Mouse (Mus musculus): ENCODE results near the gene Uvssa. TPM values are rescaled to one million over a fixed set of nuclear protein-coding genes. Genes with fewer than 3 reads are reported as not detected.

Uvssa gene
- polyA plus RNA-seq, 1 experiment from 2014 or later = 8.9 TPM

- no peaks in the 10 kb centered on the region for H3K9me3 ChIP-seq (ENCODE audit: control insufficient read depth, low read length)
- no peak overlapping the region for H3K4me3 ChIP-seq (ENCODE audit: low read length)
- no peak overlapping the region for H3K4me2 ChIP-seq (replicated peaks; ENCODE audit: low read depth, low read length)
- 19% methylated on average over 7 of the region's 7 CpGs for WGBS
- no peak overlapping the region for H3K27ac ChIP-seq (ENCODE audit: low read depth, low read length)
- no peak overlapping the region for H3K9ac ChIP-seq (ENCODE audit: low read depth, low read length)
- peaks cover 5% of the 10 kb centered on the region; the same call in 1 of the 2 replicates for H3K36me3 ChIP-seq (ENCODE audit: control insufficient read depth, insufficient read depth, low read length)
- peak; percentile 64 for ATAC-seq (ENCODE audit: low FRiP score, low TSS enrichment)
- no peaks in the 10 kb centered on the region for H3K4me1 ChIP-seq (ENCODE audit: control insufficient read depth, insufficient read depth, low read length)
- H3K27me3 ChIP-seq (ENCODE audit: control insufficient read depth, insufficient read depth, low read length) = no peaks in the 10 kb centered on the region
These were observed 15.5 kb downstream of the Uvssa start for GRCm38 (mm10) chr5:33393803-33394202.

- Histone ChIP-seq H3K4me3 (ENCODE audit: low read length) (no peak overlapping the region), H3K9me3 (ENCODE audit: control insufficient read depth, low read length) (no peaks in the 10 kb centered on the region), H3K9ac (ENCODE audit: low read depth, low read length) (no peak overlapping the region), H3K27me3 (ENCODE audit: control insufficient read depth, insufficient read depth, low read length) (no peaks in the 10 kb centered on the region), H3K36me3 (ENCODE audit: control insufficient read depth, insufficient read depth, low read length) (no peaks in the 10 kb centered on the region; the same call in 1 of the 2 replicates), H3K27ac (ENCODE audit: low read depth, low read length) (no peak overlapping the region), H3K4me2 (replicated peaks; ENCODE audit: low read depth, low read length) (no peak overlapping the region), H3K4me1 (ENCODE audit: control insufficient read depth, insufficient read depth, low read length) (no peaks in the 10 kb centered on the region)
- ATAC-seq (ENCODE audit: low FRiP score, low TSS enrichment) = no peak
- 95% methylated on average over 11 of the region's 11 CpGs for WGBS
These were observed 17.3 kb downstream of the Uvssa start for GRCm38 (mm10) chr5:33395693-33396092.

- 91% methylated on average over 7 of the region's 7 CpGs for WGBS
- Histone ChIP-seq H3K27me3 (ENCODE audit: control insufficient read depth, insufficient read depth, low read length) (no peaks in the 10 kb centered on the region), H3K9me3 (ENCODE audit: control insufficient read depth, low read length) (no peaks in the 10 kb centered on the region), H3K27ac (ENCODE audit: low read depth, low read length) (no peak overlapping the region), H3K36me3 (ENCODE audit: control insufficient read depth, insufficient read depth, low read length) (no peaks in the 10 kb centered on the region; the same call in 1 of the 2 replicates), H3K9ac (ENCODE audit: low read depth, low read length) (no peak overlapping the region), H3K4me1 (ENCODE audit: control insufficient read depth, insufficient read depth, low read length) (no peaks in the 10 kb centered on the region), H3K4me2 (replicated peaks; ENCODE audit: low read depth, low read length) (no peak overlapping the region), H3K4me3 (ENCODE audit: low read length) (no peak overlapping the region)
- ATAC-seq (ENCODE audit: low FRiP score, low TSS enrichment) = no peak
These were observed 18.5 kb downstream of the Uvssa start for GRCm38 (mm10) chr5:33396828-33397227.

DNA sequence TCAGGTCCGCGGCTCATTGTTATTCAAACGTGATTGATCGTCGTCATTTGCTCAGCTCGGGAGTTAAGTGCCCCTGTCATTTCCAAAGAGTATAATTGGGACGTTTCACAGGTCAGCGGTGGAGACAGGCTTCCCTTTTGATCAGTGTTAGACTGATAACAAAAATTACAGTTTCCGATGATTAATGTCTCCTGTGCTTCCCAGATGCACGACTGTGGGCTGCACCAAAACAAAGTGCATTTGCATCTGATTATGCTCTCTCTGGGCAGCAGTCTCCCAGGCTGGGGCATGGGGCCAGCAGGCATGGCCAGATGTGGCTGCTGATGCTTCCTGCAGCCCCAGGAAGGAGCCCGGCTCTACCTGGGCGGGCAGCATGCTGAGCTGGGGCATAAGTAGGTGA lies 22.5 kb downstream of the Uvssa start:
- Histone ChIP-seq H3K4me2 (replicated peaks; ENCODE audit: low read depth, low read length) (no peak overlapping the region), H3K4me1 (ENCODE audit: control insufficient read depth, insufficient read depth, low read length) (no peaks in the 10 kb centered on the region), H3K27ac (ENCODE audit: low read depth, low read length) (no peak overlapping the region), H3K4me3 (ENCODE audit: low read length) (no peak overlapping the region), H3K27me3 (ENCODE audit: control insufficient read depth, insufficient read depth, low read length) (no peaks in the 10 kb centered on the region), H3K9me3 (ENCODE audit: control insufficient read depth, low read length) (no peaks in the 10 kb centered on the region), H3K36me3 (ENCODE audit: control insufficient read depth, insufficient read depth, low read length) (no peaks in the 10 kb centered on the region), H3K9ac (ENCODE audit: low read depth, low read length) (no peak overlapping the region)
- 55% methylated on average over 12 of the region's 12 CpGs for WGBS
- no peak for ATAC-seq (ENCODE audit: low FRiP score, low TSS enrichment)

DNA sequence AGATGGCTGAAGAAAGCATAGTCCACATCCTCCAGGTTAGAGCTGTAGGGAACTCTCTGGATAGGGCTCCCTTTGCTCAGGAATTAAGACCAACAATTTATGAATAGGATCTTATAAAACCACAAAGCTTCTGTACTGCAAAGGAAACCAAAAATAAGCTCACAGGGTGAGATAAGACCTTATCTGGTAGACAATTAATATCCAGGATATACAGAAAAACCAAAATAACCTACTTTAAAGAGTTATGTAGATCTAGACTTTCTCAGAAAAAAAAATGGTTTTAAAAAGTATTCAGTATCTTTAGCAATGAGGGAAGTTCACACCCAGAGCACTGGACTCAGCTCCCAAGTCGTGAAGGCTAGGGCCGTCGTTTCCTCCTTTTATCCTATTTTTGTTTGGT lies 42.0 kb downstream of the Uvssa start:
- WGBS = 72% methylated on average over 3 of the region's 3 CpGs
- no peak for ATAC-seq (ENCODE audit: low FRiP score, low TSS enrichment)
- no peak overlapping the region for H3K9ac ChIP-seq (ENCODE audit: low read depth, low read length)

DNA sequence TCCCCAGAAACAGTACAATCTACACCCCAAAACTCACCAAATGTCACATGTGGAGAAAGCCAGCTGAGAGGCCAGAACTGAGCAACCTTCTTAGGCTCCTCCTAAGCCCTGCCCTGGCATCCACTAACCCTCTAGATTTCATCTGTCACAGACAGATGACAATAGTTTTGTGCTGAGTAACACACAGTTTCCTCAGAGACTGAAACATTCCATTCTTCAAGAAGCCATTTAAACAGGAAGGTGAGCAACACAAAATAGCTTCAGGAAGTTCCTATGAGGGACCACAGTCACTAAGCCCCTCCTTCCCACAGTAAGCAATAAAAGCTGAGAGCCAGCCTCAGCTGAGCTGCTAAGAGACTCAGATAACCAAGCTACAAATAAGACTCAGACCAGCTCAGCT lies 49.1 kb downstream of the Uvssa start:
- H3K36me3 ChIP-seq (ENCODE audit: control insufficient read depth, insufficient read depth, low read length) = no peaks in the 10 kb centered on the region
- H3K9ac ChIP-seq (ENCODE audit: low read depth, low read length) = no peak overlapping the region
- no peak overlapping the region for H3K27ac ChIP-seq (ENCODE audit: low read depth, low read length)
- H3K27me3 ChIP-seq (ENCODE audit: control insufficient read depth, insufficient read depth, low read length) = peaks cover 61% of the 10 kb centered on the region
- no peak overlapping the region for H3K4me2 ChIP-seq (replicated peaks; ENCODE audit: low read depth, low read length)
- no peak for ATAC-seq (ENCODE audit: low FRiP score, low TSS enrichment)
- no peaks in the 10 kb centered on the region for H3K9me3 ChIP-seq (ENCODE audit: control insufficient read depth, low read length)
- no peak overlapping the region for H3K4me3 ChIP-seq (ENCODE audit: low read length)
- no peaks in the 10 kb centered on the region for H3K4me1 ChIP-seq (ENCODE audit: control insufficient read depth, insufficient read depth, low read length)

More for the DNA sequence above, 42.0 kb downstream of the Uvssa start:
- no peaks in the 10 kb centered on the region for H3K4me1 ChIP-seq (ENCODE audit: control insufficient read depth, insufficient read depth, low read length)
- no peaks in the 10 kb centered on the region for H3K9me3 ChIP-seq (ENCODE audit: control insufficient read depth, low read length)
- H3K4me2 ChIP-seq (replicated peaks; ENCODE audit: low read depth, low read length) = no peak overlapping the region
- H3K36me3 ChIP-seq (ENCODE audit: control insufficient read depth, insufficient read depth, low read length) = no peaks in the 10 kb centered on the region
- H3K4me3 ChIP-seq (ENCODE audit: low read length) = no peak overlapping the region
- H3K27ac ChIP-seq (ENCODE audit: low read depth, low read length) = no peak overlapping the region
- H3K27me3 ChIP-seq (ENCODE audit: control insufficient read depth, insufficient read depth, low read length) = peaks cover 2% of the 10 kb centered on the region; the same call in 1 of the 2 replicates

DNA sequence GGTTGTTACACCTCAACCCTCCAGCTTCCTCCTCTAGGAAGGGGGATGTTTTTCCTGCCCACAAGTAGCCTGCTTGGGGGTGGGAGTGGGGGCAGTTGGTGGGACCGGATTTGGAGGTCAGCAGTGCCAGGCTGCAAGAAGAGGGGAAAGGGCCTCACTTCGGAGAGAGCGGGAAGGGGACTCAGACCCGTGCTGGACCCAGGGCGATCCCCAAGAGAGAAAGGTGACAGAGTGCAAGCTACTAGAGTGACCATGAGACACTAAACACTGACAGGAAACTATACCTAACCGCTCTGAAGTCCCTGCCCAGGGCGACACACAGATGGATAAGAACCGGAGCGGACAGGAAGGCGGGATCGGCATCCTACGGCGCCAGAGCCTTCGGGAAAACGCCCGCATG lies 51.8 kb downstream of the Uvssa start:
- no peak overlapping the region for H3K27ac ChIP-seq (ENCODE audit: low read depth, low read length)
- no peak overlapping the region for H3K9ac ChIP-seq (ENCODE audit: low read depth, low read length)
- H3K4me3 ChIP-seq (ENCODE audit: low read length) = no peak overlapping the region
- no peaks in the 10 kb centered on the region for H3K9me3 ChIP-seq (ENCODE audit: control insufficient read depth, low read length)
- WGBS = 3% methylated on average over 16 of the region's 16 CpGs
- peaks cover 16% of the 10 kb centered on the region for H3K4me1 ChIP-seq (ENCODE audit: control insufficient read depth, insufficient read depth, low read length)
- peaks cover 88% of the 10 kb centered on the region for H3K27me3 ChIP-seq (ENCODE audit: control insufficient read depth, insufficient read depth, low read length)
- no peaks in the 10 kb centered on the region for H3K36me3 ChIP-seq (ENCODE audit: control insufficient read depth, insufficient read depth, low read length)
- no peak for ATAC-seq (ENCODE audit: low FRiP score, low TSS enrichment)
- H3K4me2 ChIP-seq (replicated peaks; ENCODE audit: low read depth, low read length) = no peak overlapping the region

GRCm38 (mm10) chr5:33430511-33431172 lies 52.3 kb downstream of the Uvssa start:
- no peak for ATAC-seq (ENCODE audit: low FRiP score, low TSS enrichment)
- 2% methylated on average over 56 of the region's 64 CpGs for WGBS
- Histone ChIP-seq H3K36me3 (ENCODE audit: control insufficient read depth, insufficient read depth, low read length) (no peaks in the 10 kb centered on the region), H3K27ac (ENCODE audit: low read depth, low read length) (no peak overlapping the region), H3K4me3 (ENCODE audit: low read length) (peak overlapping the region; percentile 23), H3K4me1 (ENCODE audit: control insufficient read depth, insufficient read depth, low read length) (peaks cover 16% of the 10 kb centered on the region), H3K9me3 (ENCODE audit: control insufficient read depth, low read length) (no peaks in the 10 kb centered on the region), H3K9ac (ENCODE audit: low read depth, low read length) (no peak overlapping the region), H3K4me2 (replicated peaks; ENCODE audit: low read depth, low read length) (peak overlapping the region; percentile 25), H3K27me3 (ENCODE audit: control insufficient read depth, insufficient read depth, low read length) (peaks cover 89% of the 10 kb centered on the region)

DNA sequence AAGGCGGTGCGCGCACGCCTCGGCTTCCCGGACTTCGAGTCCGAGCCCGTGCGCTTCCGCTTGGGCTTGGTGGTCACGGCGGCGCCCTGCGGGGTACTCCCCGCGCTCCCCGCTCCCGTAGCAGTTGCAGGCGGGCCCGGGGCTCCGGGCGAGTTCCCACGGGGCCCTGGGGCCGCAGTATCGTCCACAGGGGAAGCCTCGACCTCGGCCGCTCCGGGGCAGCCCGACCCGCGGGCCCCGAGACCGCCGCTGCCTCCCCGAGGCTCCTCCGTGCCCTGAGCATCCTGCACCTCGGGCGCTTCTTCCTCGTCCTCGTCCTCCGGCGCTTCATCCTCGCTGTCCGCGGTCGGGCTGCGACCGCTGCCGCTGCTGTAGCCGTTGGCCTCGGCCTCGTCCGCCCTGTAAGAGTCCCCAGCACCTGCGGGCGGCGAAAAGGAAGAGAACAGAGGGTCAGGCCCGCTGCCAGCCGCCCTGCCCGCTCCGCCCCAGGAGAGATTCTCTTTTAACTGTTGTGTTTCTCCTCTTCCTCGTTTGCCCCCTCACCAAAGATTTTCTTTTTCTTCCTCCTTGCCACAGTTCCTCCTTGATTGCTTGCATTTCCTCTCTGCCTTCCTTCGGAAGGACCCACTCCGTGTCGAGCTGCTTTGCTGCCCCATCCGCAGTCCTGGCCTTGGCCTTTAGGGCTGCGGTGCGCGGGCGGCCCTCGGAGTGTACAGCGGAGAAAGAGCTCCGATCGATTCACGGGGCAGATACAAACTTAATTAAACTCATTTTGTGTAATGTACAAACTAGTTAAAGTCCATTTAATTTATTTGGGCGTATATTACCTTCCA lies 53.0 kb downstream of the Uvssa start:
- H3K4me3 ChIP-seq (ENCODE audit: low read length) = peak overlapping the region; percentile 23
- no peak overlapping the region for H3K27ac ChIP-seq (ENCODE audit: low read depth, low read length)
- WGBS = 1% methylated on average over 60 of the region's 77 CpGs
- H3K27me3 ChIP-seq (ENCODE audit: control insufficient read depth, insufficient read depth, low read length) = peaks cover 93% of the 10 kb centered on the region
- H3K4me1 ChIP-seq (ENCODE audit: control insufficient read depth, insufficient read depth, low read length) = peaks cover 16% of the 10 kb centered on the region
- no peak for ATAC-seq (ENCODE audit: low FRiP score, low TSS enrichment)
- H3K36me3 ChIP-seq (ENCODE audit: control insufficient read depth, insufficient read depth, low read length) = no peaks in the 10 kb centered on the region
- H3K9me3 ChIP-seq (ENCODE audit: control insufficient read depth, low read length) = no peaks in the 10 kb centered on the region
- H3K4me2 ChIP-seq (replicated peaks; ENCODE audit: low read depth, low read length) = peak overlapping the region; percentile 25
- no peak overlapping the region for H3K9ac ChIP-seq (ENCODE audit: low read depth, low read length)

Measured in kidney, embryonic 14.5 days (tissue).